Mouse (Mus musculus): ENCODE results near the gene Gm27021.

Gm27021 gene

DNA sequence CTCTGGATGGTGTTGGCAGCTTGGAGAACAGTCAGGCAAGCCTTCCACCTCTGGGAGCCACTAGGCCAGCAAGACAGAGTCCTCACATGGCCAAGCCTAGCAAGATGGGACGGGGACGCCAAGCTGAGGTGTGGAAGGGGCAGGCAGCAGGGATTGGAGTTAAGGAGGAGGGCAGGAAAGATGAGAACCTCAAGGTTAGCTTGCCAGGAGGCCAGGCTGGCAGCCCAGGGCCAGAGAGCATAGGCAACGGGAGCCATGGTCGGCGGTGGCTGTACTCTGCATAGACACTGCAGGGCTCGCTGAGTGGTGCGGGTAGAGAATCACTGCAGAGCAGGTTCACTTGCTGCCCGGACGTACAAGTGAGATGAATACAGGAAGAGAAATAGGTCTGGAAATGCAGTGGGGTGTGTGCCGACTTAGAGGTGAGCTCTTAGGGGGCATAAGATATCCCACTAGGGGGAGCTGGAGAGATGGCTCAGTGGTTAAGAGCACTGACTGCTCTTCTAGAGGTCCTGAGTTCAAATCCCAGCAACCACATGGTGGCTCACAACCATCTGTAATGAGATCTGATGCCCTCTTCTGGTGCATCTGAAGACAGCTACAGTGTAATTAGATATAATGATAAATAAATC, 25.7 kb downstream of the Gm27021 start:
- DNase-seq (ENCODE audit: low spot score in 2 of 2), result no peak

DNA sequence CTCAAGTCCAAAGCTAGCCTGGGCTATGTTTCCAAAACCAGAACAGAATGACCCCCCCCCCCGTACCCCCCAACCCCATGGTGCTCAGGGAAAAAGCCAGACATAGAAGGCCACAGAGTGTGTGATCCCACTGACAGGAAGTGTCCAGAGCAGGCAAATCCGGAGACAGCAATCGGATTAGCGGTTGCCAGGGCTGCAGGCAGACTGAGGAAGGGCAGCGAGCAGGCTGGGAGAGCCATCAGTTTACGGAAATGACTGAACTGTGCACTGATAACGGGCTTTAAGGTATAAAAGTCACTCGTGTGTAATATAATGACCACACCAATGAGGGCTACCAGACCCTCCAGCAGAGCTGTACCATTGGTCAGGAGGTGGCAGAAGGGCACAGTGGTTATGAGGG, 26.6 kb downstream of the Gm27021 start:
- DNase-seq (ENCODE audit: low spot score in 2 of 2), result no peak

DNA sequence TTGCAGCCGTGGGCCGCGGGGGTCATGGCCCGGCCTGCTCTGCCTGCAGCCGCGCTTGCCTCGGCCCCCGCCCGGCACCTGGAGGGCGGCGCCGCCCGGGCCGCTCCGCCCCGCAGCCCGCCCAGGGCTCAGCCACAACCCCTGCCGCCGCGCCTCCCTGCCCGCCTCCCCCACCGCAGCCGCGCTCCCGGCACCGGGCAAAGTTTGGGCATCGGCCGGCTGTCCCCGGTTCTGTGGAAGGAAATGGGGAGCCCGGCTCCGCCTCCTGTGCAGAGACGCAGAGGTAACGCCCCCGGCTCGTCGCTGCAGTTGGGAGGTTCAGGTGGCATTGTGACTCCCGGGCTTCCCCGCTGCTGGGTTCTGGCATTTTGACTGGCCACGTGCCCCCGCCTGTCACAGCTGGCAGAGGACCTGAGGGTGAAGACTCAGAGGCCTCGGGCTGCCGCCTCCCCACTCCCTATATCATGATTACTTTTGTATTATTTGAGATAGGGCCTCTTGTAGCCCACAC, 33.5 kb downstream of the Gm27021 start:
- peak; percentile 49 to 59 for DNase-seq (ENCODE audit: low spot score in 2 of 2)

DNA sequence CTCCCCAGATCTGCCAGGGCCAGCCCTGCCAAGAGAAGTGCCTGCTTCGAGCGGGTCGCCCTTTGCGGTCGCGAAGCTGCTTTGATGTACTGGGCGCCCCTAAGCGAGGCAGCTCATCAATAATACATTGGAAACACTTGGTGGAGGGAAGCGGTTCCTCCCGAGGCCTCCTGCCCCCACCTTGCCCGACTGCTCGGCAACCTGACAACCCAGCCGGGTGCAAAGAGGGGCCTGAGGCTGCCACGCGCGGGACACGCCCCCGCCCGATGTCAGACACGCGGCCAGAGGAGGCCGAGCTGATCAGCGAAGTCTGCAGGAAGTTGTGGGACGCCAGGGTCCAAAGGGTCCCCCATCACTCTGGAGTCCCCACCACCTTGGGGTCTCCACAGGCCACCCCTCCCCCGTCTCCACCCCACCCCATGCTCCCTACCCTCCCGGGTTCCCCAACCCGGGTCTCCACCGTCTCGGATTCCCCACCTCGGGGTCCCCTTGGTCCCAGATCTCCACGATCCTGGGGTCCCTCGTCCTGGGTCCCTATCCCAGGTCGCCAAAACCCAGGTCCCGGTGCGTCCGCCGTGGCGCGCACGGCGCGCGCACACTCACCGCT, 34.1 kb downstream of the Gm27021 start:
- peak in 1 of 2 experiments; percentile 18 for DNase-seq (ENCODE audit: low spot score in 2 of 2)

DNA sequence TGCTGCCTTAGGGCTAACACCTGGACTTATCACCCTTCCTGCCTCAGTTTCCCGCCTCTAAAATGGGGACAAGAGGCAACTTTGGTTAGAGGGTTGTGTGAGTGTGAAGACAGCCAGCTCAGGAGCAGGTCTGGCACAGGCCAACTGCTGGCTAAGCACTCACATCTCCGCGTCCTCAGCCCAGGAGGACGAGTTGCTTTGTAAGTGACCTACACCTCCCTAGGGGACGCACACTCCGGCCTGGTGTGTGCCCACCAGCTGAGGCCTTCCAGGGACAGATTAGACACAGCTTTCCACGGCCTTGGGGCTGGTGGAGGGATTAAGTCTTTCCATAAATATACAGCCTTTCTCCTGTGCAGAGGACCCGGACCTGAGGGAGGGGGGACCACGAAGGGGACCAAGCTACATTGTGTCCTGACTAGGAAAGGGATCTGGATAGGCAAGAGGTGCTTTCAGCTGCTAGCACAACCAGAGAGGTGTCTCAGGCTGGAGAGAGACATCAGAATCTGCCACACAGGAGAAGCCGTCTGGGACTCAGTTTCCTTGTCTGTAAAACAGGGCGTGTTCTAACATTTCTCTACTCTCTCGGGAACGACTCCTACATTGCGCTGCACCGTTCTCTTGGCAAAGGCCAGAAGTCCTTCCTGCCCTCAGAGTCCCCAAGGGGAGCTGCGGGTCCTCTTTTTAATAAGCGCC, 34.8 kb downstream of the Gm27021 start:
- no peak for DNase-seq (ENCODE audit: low spot score in 2 of 2)

DNA sequence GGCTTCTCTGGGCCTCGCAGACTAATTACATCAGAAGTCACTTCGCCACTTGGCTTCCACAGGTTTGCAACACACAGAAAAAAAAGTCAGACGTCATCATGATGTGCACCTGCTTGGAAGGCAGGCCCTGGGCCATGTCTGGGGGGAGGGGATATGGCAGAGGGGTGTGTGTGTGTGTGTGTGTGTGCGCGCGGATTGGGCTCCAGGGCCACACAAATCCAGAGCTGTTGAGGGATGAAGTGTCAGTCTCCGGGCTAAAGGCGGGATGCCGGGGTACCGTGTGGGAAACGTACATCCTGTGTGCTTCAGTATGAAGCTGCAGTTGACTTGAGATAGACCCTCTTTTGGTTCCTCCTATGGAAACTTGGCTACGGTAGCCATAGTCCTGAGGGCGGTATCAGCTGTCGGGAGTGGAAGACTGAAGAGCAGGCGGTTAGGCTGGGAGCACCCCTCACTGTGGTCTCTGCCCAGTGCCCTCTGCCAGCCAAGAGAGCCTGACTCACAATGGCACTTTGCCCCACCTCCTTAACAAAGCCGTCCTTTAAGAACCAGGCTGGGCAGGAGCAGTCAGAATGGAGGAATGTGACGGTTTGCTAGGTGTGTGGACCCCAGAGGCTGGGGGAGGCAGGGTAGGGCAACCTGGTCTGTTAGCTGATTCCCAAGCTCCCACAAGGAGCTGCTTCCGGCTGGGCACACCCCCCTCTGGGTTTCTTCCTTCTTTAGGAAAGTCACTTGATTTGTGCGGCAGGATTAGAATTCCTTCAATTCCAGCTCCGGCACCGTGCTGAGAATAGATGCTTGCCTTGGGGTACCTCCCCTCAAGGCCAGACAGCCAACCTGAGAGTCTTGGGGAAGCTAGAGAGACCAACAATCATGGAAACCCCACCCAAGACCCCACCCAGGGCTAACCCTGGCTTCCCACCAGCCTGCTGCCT, 36.2 kb downstream of the Gm27021 start:
- no peak for DNase-seq (ENCODE audit: low spot score in 2 of 2)

DNA sequence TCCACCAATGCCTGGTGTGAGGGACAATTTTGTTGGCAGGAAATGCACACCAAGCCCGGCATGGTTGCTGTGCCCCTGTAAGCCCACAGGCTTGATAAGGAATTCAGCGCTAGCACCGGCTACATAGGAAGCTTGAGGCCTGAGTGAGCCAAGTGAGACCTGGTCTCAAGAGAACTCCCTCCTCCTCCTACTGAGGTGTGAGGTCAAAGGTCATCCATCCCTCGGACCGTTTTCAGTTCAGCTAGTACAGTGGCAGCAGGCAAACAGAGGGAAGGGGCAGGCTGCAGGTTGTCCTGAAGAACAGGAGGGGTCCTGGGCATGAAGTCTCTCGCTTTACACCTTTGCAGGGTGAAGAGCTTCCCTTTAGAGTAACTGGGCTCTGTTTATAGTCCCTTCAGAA, 37.0 kb downstream of the Gm27021 start:
- no peak for DNase-seq (ENCODE audit: low spot score in 2 of 2)

DNA sequence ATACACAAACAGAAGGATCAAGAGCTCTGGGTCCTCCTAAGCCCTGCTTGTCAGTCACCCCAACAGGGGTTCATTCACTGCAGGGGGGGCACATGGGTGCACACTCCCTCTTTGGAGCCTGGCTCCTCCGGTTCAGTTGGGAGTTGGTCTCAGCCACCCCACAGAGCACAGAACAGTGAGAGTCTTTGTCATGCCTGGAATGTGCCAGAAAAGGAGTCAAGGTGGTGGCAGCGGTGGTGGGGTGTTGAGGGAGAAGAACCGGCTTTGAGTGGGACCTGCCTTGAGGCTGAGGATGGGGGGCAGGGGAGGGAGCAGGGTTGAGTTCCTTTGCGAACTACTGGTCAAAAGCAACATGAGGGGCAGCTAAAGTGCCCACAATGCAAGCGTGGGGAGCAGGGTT, 37.8 kb downstream of the Gm27021 start:
- DNase-seq (ENCODE audit: low spot score in 2 of 2), result no peak

DNA sequence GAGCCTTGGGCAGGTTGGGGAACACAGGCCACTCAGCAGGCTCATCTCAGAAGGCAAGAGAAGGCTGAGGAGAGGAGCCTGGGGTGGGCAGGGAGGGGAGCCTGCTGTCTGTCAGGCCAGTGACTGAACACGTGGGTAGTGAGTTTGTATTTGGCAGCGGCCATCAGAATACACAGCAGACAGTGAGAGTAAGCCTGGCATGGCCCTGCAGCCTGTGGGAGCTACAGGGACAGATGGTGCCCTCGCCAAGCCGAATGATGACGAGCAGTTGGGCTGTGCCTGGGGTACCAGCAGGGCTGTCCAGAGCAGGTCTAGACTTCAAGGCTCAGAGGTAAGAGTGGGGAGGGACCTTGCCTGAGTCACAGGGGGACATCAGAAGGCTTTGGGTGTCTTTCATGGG, 40.6 kb downstream of the Gm27021 start:
- DNase-seq (ENCODE audit: low spot score in 2 of 2), result no peak

DNA sequence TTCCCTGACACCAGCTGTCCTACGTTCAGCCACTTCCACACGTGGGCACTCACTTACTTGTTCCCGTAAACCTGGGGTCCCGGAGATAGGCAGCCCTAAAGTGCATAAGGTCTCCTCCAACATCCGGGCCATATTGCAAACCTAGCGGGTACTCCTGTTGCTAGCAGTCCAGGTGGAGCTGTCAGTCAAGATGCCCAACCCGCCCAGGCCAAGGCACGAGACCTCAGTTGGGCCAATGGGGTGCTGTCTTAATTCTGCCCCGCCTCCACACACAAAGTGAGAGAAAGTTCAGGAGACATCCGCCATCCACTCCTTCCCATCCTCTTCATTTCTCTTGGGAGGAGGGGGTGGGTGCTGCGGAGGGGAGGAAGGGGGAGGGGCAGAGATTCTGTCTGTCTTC, 41.4 kb downstream of the Gm27021 start:
- no peak for DNase-seq (ENCODE audit: low spot score in 2 of 2)

DNA sequence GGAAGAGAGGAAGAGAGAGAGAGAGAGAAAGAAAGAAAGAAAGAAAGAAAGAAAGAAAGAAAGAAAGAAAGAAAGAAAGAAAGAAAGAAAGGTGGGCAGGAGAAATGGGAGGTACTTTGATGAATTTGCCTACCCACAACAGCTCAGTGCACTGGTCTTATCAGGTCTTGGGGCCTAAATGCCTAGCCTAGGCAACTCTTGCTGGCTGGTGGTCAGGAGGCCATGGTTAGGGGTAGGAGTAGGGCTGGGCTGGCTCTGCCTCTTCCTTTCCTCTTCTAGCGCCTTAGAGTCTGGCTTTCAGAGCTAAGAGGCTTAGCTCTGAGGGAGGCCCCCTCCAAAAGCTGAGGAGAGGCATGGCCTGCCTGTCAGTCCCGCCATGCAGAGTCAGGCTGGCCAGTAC, 44.3 kb downstream of the Gm27021 start:
- DNase-seq (ENCODE audit: low spot score in 2 of 2), result no peak

DNA sequence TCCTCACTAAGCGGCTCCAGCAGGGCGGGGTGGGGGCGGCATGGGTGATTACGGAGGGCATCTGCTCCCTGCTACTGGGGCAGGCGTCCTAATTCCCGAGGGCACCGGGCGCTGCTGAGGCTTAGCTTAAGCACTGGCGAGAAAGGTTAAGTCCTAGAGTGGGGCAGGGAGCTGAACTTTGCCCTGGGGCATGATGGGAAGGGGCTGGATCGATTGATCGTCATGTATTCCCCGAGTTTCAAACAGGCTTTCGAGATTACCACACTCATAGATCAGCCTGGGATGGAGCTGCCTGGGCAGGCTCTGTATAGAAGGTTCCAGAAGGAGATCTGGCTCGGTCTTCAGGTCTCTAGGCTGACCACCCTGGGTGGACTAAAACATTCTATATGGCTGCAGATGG, 45.7 kb downstream of the Gm27021 start:
- no peak for DNase-seq (ENCODE audit: low spot score in 2 of 2)

DNA sequence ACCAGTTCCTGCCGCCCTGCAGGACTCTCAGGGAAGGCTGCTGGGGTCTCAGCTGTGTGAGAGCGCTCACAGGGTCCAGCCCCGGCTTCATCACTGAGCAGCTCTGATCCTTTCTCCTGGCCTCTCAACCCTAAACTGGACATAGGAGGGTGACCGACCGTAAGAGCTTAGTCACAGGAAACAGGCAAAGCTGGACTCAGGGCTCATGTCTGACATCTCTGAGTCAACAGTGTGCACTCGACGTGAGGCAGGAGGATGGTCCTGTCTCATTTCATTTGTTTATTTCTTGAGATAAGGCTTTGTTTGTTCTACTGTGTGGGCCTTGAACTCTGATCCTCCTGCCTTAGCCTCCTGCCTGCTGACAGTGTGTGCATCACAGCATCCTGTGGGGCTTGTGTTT, 47.4 kb downstream of the Gm27021 start:
- DNase-seq (ENCODE audit: low spot score in 2 of 2), result no peak

DNA sequence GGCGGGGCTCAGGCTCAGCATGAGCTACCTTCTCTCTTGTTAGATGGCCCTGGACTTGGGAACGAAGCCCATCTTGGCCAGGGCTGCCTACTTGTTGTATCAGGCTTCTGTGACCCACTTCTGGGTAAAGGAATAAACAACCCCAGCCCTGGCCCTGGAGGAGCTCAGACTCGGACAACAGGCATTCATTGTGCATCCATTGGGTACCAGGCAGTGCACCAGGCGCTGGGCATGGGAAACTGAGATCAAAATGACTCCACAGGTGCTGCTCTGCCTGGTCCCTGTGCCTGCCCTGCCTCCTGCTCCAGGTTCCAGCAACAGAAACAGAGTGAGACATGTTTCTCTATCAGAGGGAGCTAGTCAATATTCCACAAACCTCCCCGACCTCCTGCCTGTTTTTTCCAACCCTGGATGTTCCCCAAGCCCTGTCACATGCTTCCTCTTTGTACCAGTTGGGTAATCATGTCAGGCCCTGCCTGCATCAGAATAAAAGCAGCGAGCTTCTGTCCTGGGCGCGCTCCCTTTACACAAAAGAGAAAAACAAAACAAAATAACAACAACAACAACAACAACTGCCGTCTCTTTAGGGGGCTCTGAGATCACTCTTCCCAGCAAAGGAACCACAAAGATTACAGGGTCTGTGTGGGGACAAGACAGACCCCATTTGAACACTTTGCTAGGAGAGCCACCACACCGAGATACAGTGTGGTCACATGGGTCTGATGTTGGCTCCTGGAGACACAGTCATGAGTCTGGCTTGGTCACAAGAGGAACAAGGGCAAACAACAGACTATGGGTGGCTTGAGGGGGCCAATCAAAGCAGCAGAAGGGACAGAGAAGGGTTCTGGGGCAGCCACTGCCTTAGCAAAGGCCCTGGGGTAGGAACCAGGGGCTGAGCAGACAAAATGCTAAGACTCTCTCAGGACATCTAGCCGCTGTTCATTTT, 48.4 kb downstream of the Gm27021 start:
- no peak for DNase-seq (ENCODE audit: low spot score in 2 of 2)

DNA sequence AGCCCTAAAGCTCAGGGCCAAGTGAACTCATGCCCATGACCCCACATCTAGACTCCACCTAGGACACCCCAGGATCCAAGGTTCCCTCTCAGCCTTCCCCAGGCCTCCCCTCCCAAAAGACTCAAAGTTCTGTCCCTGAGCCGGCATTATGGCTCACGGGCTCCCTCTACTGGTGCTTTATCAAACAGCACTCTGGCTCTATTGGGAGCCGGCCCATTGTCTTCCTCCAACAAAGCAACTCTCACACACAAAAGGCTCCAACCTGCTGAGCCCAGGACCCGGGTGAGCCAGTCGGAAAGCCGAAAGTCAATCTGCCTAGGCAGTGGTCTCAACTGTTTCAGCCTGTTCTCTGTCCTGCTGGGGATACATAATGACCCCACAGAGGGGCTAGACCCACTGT, 49.8 kb downstream of the Gm27021 start:
- DNase-seq (ENCODE audit: low spot score in 2 of 2), result peak; percentile 27 to 51

DNA sequence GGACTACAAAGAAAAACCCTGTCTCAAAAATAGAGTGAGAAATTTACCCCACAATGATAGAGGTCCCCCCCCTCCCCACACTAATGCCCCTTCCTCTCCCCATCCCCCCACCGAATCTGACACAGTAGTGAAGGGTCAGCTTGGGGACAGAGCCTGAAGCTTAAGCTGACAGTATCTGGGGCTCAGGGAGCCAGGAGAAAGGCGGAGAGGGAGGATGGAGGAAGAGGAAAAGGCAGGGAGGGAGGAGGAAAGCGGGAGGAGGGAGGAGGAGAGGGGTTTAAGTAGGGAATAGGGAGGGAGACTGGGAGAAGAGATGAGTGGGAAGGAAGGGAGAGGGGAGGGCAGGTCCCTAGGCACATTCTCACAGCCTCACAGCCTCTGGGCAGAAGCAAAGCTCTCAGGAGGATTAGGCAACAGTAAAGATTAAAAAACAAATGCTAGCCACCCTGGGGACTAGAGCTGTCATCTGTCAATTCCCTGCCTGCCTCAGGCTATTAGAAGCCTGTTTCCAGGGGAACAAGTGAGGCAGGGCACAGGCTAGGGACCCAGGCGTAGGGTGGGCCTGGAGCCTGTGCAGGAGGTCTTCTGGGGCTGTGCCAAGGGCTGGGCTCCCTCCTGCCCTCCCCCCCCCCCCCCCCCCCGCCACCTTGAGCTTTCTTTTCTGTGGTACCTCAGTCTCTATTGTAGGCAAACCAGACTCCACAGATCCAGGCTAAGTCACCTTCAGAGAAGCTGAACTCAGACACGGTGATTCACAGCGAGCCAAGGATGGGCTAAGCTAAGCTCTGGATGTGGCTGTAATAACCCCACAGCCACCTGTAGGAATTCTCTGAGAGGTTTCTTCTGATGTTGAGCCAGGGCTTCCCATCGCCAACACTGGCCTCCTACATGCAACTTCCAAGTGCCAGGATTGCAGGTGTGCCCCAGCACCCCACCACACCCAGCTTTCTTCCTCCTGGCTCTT, 50.9 kb downstream of the Gm27021 start:
- no peak for DNase-seq (ENCODE audit: low spot score in 2 of 2)

DNA sequence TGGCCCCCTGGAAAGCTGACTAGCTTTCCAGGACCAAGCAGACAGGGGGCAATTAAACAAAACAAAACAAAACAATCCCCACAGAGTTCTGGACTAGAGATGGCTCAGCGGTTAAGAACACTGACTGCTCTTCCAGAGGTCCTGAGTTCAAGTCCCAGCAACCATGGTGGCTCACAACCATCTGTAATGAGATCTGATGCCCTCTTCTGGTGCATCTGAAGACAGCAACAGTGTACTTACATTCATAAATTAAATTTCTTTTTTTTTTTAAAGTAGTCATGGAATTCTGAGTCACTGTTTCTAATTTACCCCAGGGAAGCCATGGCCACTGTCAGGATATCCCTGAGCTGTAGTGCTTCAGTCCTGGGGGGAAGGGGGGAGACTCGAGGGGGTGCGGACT, 53.4 kb downstream of the Gm27021 start:
- DNase-seq (ENCODE audit: low spot score in 2 of 2), result no peak

DNA sequence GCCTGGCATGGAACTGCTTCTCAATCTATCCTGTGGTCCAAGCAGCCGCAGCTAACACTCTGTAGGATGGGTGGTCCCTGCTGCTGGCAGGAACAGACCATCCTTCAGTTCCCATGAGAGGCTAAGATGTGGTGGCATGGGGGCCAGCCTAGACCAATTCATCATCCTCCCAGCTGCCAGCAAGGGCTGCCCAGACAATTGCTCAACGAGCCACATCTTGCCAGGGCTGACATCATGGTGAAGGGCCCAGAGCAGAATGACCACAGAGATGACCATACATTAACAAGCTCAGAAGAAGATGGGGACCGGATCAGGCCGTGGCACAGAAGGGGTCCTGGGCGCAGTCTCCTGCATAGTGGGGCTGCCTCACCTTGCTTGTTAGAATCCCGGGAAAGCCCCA, 57.1 kb downstream of the Gm27021 start:
- DNase-seq (ENCODE audit: low spot score in 2 of 2), result no peak

DNA sequence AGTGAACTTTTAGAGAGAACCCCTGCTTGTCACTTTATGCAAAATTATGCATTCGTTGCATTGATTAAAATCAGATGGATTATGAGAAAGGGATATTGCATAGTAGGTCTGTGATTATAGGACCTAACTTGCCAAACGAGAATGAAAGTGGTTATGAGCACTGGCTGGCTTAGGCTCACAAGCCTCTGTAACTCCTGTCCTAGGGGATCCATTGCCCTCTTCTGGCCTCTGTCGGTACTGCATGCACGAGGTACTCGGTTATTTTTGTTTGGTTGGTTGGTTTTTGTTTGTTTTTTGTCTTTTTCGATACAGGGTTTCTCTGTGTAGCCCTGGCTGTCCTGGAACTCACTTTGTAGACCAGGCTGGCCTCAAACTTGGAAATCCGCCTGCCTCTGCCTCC, 60.0 kb downstream of the Gm27021 start:
- peak in 1 of 2 experiments; percentile 77 for DNase-seq (ENCODE audit: low spot score in 2 of 2)

DNA sequence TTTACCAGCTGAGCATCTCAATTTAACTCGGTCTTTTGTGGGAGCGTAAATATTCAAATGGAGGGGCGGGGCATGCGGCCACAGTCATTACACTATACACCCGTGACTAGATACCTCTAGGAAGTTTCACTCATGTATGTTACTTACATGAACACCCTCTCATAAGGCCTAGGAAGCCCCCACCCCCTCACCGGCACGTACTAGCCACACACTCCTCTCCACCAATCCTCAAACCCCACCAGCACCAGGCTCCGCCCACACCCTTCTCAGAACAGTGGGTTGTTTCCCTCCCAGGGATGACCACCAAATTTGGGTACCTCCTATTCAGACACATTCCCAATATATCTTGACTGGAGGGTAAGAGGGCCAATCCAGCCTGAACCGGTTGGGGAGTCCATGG, 60.4 kb downstream of the Gm27021 start:
- no peak for DNase-seq (ENCODE audit: low spot score in 2 of 2)
